Mouse (Mus musculus) cerebellum, adult 9-10 months (tissue): Measurements from ENCODE around the gene Cdh23.
A peak's percentile ranks its signal among the peaks of the same experiment; 100 is the strongest.

Source experiments
- DNase-seq: peaks from one replicate; pipeline ENCODE4 v3.0.0; 2022

Cdh23 gene

GRCm38 (mm10) chr10:60279290-60279940 lies 416.9 kb downstream of the Cdh23 start:
- DNase-seq = no peak

- no peak for DNase-seq
Observed at GRCm38 (mm10) chr10:60278786-60279185, 417.5 kb downstream of the Cdh23 start.

- DNase-seq = no peak
Observed at GRCm38 (mm10) chr10:60278006-60278399, 418.3 kb downstream of the Cdh23 start.

GRCm38 (mm10) chr10:60277207-60278005 lies 418.9 kb downstream of the Cdh23 start, which contains the start of gene Psap:
TSS of gene Psap (plus strand) at chr10:60277627.
- peak; percentile 95 for DNase-seq

GRCm38 (mm10) chr10:60273382-60273781 lies 422.9 kb downstream of the Cdh23 start:
- DNase-seq = no peak

GRCm38 (mm10) chr10:60272241-60272640 lies 424.0 kb downstream of the Cdh23 start:
- no peak for DNase-seq

GRCm38 (mm10) chr10:60271015-60271414 lies 425.3 kb downstream of the Cdh23 start:
- no peak for DNase-seq

- no peak for DNase-seq
Observed at GRCm38 (mm10) chr10:60269141-60270064, 426.9 kb downstream of the Cdh23 start.

GRCm38 (mm10) chr10:60268738-60269137 lies 427.6 kb downstream of the Cdh23 start:
- DNase-seq = no peak

GRCm38 (mm10) chr10:60266842-60267401 lies 429.4 kb downstream of the Cdh23 start:
- no peak for DNase-seq

GRCm38 (mm10) chr10:60265252-60265651 lies 431.0 kb downstream of the Cdh23 start:
- DNase-seq = no peak

GRCm38 (mm10) chr10:60263351-60263750 lies 432.9 kb downstream of the Cdh23 start:
- no peak for DNase-seq

- peak; percentile 45 for DNase-seq
Observed at GRCm38 (mm10) chr10:60262386-60262785, 433.9 kb downstream of the Cdh23 start.

GRCm38 (mm10) chr10:60261530-60261929 lies 434.8 kb downstream of the Cdh23 start:
- DNase-seq = no peak

- no peak for DNase-seq
Observed at GRCm38 (mm10) chr10:60260557-60261294, 435.6 kb downstream of the Cdh23 start.

GRCm38 (mm10) chr10:60257261-60257825 lies 438.9 kb downstream of the Cdh23 start:
- DNase-seq = no peak

- no peak for DNase-seq
Observed at GRCm38 (mm10) chr10:60256088-60256487, 440.2 kb downstream of the Cdh23 start.
